Mouse (Mus musculus) macrophage (primary cell): ENCODE data around the gene Adgrf5. TPM values are rescaled to one million over a fixed set of nuclear protein-coding genes. Genes with fewer than 3 reads are reported as not detected.
"Not testable (repeated sequence)": the region's sequence is repeated elsewhere in the genome, so short reads cannot be mapped to it uniquely, and the experiment has no call there.

Experiments
- H3K27ac ChIP-seq: fragments of 350-480 bp; formaldehyde crosslinking; 2 replicates; pipeline ENCODE4 v1.9.0; 2021
- H3K36me3 ChIP-seq: fragments of 350-480 bp; formaldehyde crosslinking; 2 replicates; pipeline ENCODE4 v1.9.0; 2021; ENCODE audit errors: inconsistent target
- H3K4me3 ChIP-seq: fragments of 350-480 bp; formaldehyde crosslinking; 2 replicates; pipeline ENCODE4 v1.9.0; 2021; ENCODE audit errors: inconsistent target
- H3K79me2 ChIP-seq: fragments of 350-480 bp; formaldehyde crosslinking; 2 replicates; pipeline ENCODE4 v1.9.0; 2021; ENCODE audit errors: inconsistent target
- WGBS: methylation state at CpG from one replicate; pipeline ENCODE4 v1.1.7; 2026; ENCODE audit warnings: inconsistent platforms; ENCODE audit not compliant: missing documents; 5-methylcytosine and 5-hydroxymethylcytosine counted together
- polyA plus RNA-seq: library from polyadenylated mRNA; stranded (reverse); fragments of 250-400 nt; gene quantifications from 3 replicates; pipeline ENCODE4 v1.2.4, GENCODE M21; 2018; ENCODE audit warnings: inconsistent platforms

The Adgrf5 gene
- polyA plus RNA-seq, 1 experiment from 2014 or later, result 0.07 TPM

DNA sequence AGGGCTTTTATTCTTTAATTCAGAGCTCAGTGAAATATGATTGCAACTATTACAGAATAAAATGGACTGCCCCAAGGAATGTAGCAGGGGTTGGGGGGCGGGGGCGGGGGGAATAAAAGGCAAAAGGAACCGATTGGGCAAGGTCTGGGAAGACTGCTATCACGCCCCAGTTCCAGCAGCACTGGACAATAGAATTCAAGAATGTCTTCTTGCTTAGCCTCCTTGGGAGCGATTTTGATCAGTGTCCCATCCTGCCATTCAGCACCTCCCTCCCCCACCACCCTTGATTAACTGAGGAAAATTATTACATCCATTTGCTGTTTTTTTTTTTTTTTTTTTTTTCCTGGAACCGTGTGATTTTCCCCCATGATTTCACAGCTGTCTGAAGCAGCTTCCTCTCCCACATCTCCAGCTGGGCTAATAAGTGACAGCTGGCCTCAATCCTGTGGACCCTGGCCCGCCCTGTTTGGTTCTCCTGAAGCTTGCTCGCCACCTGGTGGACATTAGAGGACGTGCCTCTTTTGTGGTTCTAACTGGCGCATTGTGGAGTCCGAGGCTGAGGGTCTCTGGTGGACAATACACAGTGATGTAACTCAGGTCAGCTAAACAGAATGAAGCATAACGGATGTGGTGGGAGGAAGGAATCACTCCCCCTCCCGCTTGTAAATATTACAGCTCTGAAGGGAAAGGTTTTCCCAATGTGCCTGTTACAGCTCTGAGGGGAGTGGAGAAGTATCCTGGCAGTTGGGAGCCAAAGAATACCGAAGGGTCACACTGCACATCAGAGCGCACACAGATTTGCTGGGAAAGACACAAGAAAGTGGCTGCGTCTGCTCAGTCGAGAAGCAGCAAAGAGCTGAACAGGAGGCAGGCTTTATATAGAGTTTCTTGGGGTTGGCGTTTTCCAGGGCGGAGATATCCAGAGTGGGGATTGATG, 100.3 kb downstream of the Adgrf5 start:
- 40% methylated on average over 18 of the region's 19 CpGs for WGBS
- H3K36me3 ChIP-seq, result no peaks in the 10 kb centered on the region
- no peak overlapping the region for H3K27ac ChIP-seq
- H3K4me3 ChIP-seq, result no peak overlapping the region
- H3K79me2 ChIP-seq, result no peaks in the 10 kb centered on the region

DNA sequence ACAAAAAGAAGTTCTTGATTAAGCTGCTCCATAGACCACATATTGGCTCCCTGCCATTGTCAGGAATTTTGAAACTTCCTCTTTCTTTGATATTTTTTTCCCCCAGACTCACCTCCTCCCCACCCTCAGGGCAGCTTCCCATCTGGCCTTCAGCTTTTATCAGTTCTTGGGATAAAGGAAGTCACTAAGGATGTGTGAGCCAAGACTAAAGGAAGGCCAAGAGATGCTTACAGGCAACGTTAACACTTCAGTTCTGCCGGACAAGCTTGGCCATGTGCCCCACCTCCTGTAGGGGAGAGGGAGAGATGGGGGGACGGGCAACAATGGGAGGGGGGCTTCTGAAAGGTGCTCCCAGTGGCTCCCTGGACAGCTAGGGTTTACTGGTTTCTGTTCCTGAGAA, 109.8 kb downstream of the Adgrf5 start:
- no peak overlapping the region for H3K4me3 ChIP-seq
- H3K79me2 ChIP-seq, result no peaks in the 10 kb centered on the region
- H3K27ac ChIP-seq, result no peak overlapping the region
- no peaks in the 10 kb centered on the region for H3K36me3 ChIP-seq
- WGBS, result 23% methylated on average over 3 of the region's 3 CpGs

DNA sequence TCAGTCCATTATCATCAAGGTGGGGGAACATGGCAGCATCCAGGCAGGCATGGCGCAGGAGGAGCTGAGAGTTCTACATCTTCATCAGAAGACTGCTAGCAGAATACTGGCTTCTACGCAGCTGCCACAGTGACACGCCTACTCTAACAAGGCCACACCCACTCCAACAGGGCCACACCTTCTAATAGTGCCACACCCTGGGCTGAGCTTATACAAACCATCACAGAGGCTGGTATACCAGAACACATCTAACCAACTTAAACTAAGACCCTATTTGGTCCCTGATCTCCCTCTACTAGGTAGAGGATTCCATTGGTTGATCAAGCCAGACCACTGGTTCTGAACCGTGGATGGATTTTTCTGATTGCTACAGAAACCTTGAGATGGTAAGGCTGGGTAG, 112.3 kb downstream of the Adgrf5 start:
- WGBS, result 85% methylated on average over 4 of the region's 4 CpGs
- no peak overlapping the region for H3K27ac ChIP-seq
- H3K4me3 ChIP-seq, result no peak overlapping the region
- H3K79me2 ChIP-seq, result no peaks in the 10 kb centered on the region
- no peaks in the 10 kb centered on the region for H3K36me3 ChIP-seq

DNA sequence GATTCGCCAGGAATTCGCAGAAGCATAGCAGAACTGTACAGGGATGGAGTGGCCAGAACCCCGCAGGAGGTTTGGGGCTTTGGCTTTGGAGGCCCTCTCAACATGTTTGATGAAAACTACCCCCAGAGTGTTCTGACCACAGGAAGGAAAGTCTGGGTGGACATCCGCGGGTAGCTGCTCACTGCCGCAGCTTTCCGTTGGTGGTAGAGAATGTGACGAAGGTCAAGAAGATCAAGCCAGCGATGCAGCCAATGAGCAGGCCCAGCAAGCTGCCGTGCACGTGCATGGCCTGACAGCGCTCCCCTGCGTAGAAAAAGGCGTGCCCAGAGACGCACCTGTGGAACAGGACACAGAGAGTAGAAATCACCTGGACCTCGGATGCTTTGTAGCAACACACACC, 114.5 kb downstream of the Adgrf5 start:
- Histone ChIP-seq H3K36me3 (no peaks in the 10 kb centered on the region), H3K4me3 (no peak overlapping the region), H3K79me2 (no peaks in the 10 kb centered on the region), H3K27ac (no peak overlapping the region)
- 91% methylated on average over 16 of the region's 16 CpGs for WGBS

DNA sequence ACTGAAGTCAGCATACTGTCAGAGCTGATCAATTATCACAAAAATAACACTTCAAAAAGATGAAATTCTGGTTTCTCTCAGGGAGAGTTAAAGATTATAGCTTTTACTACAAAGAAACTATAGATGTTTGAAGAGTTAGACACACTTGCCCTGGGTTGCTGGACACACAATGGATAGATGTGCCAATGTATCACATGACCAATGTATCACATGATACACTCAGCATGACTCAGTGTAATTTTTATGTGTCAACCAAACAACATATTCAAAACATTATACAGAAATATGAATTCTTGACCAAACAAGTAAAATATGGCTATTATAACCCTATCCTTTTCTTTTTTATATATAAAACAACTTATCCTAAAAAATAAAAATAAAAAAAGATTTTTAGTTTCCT, 117.4 kb downstream of the Adgrf5 start:
- Histone ChIP-seq H3K4me3 (no peak overlapping the region), H3K36me3 (no peaks in the 10 kb centered on the region), H3K79me2 (no peaks in the 10 kb centered on the region), H3K27ac (no peak overlapping the region)

DNA sequence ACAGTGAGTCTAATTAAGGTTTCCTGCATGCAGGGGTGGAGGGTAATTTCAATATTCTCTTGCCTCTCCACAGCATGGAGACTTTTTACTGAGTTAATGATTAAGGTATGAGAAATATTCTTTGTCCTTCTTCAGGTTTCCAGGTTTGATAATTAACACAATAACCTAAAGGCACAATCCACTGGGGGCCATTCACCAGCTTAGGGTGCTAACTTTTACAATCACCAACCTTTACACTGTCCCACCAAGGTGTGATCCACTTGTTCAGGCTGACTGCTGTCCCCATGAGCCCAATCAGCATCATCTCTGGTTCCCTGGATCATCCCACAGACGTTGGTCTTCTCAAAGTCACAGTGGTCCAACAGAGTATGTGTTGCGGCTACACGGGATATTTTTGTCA, 125.7 kb downstream of the Adgrf5 start:
- 91% methylated on average over 3 of the region's 3 CpGs for WGBS
- Histone ChIP-seq H3K79me2 (no peaks in the 10 kb centered on the region), H3K36me3 (no peaks in the 10 kb centered on the region), H3K27ac (no peak overlapping the region), H3K4me3 (no peak overlapping the region)

DNA sequence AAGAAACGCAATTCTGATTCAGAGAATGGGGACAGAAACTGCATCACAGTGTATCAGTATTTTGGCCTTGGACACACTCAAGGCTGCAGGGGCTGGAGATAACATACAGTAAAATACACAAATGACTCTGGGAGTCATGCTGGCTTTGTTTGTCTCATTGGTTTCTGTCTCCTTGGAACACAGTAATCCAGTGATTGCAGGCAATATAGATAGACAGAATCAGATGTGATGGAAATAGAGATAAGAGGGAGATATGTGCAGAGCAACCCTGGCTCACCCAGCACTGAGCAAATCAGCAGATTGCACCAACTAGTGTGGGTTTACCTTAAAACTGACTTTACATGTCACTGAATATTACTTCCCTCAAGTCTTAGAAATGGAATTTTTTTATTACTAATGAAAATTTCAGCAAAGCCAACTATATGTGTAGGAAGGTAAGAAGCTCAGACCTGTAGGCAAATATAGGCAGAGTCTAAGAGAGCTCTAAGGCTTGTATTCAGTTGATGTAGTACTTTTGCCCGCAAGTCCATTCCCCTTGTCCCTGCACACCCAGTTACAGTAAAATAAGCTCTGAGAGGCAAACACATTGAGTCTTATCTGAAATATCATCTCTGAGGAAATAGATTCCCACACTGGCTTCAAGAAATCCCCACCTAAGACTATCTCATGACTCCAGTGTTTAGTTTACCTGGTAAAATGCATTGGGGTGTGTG, 128.3 kb downstream of the Adgrf5 start:
- Histone ChIP-seq H3K79me2 (no peaks in the 10 kb centered on the region), H3K36me3 (no peaks in the 10 kb centered on the region), H3K27ac (no peak overlapping the region), H3K4me3 (no peak overlapping the region)
- 100% methylated on average over 2 of the region's 2 CpGs for WGBS

DNA sequence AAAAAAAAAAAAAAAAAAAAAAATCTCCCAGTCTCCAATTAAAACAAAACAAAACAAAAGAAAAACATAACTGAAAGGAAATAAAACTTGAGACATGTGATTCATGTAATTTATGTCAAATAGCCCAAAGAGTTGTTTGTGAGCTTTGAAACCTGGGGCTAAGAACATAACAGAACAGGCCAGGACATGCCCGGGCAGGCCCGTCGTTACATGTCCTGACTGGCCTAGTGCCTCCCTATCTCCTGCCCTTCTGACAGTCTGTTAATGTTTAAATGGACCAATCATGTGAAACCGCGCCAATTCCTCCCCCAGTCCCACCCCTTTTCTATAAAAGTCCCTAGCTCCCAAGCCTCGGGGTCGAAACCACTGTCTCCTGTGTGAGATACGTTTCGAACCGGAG, 130.1 kb downstream of the Adgrf5 start:
- H3K27ac ChIP-seq, H3K79me2 ChIP-seq, H3K36me3 ChIP-seq, H3K4me3 ChIP-seq: not testable (repeated sequence)
- no CpG with 5 or more reads among the region's 10 CpGs for WGBS

DNA sequence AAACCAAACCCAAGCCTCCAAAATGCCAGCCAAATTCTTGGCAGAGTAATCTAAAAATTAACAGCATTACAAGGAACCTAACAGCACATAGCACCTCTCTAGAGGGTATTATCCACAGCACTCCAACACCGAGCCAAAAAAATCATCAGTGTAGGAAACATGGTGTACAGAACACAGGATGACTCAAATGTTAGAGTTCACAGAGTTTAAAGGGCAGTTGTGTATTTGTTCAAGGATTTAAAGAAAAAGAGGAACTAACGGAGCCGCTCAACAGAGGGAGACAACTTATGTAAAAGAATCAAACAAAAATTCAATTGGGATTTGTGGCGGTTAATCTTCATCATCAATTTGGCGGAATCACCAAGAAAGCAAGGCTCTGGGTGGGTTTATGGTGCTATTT, 135.3 kb downstream of the Adgrf5 start:
- Histone ChIP-seq H3K36me3 (no peaks in the 10 kb centered on the region), H3K27ac (no peak overlapping the region), H3K4me3 (no peak overlapping the region), H3K79me2 (no peaks in the 10 kb centered on the region)
- 42% methylated on average over 5 of the region's 5 CpGs for WGBS

DNA sequence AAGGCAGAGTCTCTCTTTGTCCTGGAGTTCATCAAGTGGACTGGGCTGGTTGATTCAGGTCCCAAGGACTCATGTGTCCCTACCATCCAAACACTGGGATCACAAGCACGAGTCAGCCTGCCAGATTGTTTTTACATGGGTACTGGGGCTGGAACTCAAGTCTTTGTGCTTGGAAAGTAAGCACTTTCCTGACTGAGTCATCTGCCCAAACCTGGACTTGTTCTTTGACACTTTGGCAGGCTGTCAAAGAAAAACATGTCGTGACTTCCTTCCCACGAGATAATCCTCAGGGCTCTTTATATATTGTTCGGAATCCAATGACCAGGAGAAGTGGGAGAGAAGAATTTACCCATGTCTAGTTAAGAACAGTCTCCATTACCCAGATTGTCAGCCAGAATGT, 137.3 kb downstream of the Adgrf5 start:
- Histone ChIP-seq H3K79me2 (no peaks in the 10 kb centered on the region), H3K36me3 (no peaks in the 10 kb centered on the region), H3K4me3 (no peak overlapping the region), H3K27ac (no peak overlapping the region)
- 61% methylated on average over 4 of the region's 4 CpGs for WGBS

DNA sequence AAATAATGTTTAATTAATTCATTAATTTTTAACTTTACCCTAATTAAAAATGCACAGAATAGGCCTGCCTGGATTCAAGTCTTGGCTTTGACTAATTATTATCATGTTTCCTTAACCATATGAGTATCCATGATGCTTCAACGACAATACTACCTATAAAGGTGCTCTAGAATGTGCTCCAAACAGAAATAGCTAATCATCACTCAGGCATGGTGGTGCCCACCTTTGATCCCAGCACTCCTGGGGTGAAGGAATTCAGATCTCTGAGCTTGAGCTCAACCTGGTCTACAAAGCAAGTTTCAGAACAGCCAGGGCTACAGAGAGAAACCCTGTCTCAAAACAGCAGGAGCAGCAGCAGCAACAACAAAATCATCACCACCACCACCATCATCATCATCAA, 140.3 kb downstream of the Adgrf5 start:
- 92% methylated on average over 1 of the region's 1 CpGs for WGBS
- Histone ChIP-seq H3K4me3 (no peak overlapping the region), H3K36me3 (no peaks in the 10 kb centered on the region), H3K27ac (no peak overlapping the region), H3K79me2 (no peaks in the 10 kb centered on the region)

DNA sequence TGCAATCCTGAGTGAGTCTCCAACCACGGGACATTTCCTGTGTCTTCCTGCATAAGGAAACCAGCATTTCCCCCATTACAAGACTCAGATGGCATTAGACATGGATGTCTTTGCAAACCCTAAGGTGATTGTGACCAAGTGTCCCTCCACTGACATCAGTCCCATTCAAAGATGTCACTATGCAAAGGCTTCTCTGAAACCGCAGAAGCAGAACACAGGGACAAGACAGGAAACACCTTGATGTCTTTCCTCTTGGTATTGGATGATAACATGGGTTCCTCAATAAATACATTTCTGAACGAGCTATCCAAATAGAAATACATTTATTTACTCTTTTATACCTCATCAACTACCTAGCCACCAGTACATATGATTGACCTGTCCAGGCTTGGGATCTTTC, 141.0 kb downstream of the Adgrf5 start:
- WGBS, result 15% methylated on average over 3 of the region's 3 CpGs
- Histone ChIP-seq H3K4me3 (no peak overlapping the region), H3K27ac (no peak overlapping the region), H3K36me3 (no peaks in the 10 kb centered on the region), H3K79me2 (no peaks in the 10 kb centered on the region)

DNA sequence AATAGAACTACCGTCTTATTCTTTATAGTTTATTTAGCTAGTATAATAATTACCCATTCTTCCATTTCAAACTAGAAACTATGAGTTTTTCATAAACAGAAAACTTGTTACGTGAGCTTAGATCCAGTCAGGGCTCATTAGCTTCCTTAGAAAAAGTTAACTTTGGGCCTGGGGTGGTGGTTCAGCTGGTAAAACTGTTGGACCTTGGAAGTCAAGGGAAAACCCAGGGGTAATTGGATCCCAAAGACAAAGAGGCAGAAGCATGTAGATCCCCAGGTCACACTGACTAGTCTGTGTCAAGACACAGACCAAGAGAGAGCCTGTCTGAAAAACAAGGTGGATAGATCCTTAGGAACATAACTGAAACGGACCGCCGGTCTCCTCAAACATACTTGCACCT, 141.4 kb downstream of the Adgrf5 start:
- H3K79me2 ChIP-seq, result no peaks in the 10 kb centered on the region
- H3K4me3 ChIP-seq, result no peak overlapping the region
- H3K27ac ChIP-seq, result no peak overlapping the region
- 95% methylated on average over 5 of the region's 5 CpGs for WGBS
- no peaks in the 10 kb centered on the region for H3K36me3 ChIP-seq

DNA sequence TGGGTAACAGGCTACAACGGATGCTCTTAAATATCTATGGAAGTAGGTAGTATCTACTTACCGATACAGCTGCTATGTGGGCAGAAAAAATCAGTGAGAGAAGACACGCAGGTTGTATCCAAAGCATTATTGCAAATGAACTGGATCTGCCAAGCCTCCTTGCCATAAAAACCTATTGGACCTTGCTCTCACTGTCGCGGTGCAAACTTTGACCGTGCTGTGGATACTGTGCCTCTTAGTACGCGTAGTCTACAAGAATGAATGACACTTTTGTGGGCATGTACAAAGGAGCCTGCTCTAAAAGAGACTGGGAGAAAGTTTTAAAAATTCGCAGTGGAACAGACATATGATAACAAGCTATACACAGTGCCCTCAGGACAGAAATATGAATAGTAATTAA, 142.3 kb downstream of the Adgrf5 start, which contains the start of gene Mep1a:
TSS of gene Mep1a (minus strand) at position 221 of the 400 bp plus-strand sequence.
- WGBS, result 96% methylated on average over 9 of the region's 9 CpGs
- H3K4me3 ChIP-seq, result no peak within 1 kb of the TSS

DNA sequence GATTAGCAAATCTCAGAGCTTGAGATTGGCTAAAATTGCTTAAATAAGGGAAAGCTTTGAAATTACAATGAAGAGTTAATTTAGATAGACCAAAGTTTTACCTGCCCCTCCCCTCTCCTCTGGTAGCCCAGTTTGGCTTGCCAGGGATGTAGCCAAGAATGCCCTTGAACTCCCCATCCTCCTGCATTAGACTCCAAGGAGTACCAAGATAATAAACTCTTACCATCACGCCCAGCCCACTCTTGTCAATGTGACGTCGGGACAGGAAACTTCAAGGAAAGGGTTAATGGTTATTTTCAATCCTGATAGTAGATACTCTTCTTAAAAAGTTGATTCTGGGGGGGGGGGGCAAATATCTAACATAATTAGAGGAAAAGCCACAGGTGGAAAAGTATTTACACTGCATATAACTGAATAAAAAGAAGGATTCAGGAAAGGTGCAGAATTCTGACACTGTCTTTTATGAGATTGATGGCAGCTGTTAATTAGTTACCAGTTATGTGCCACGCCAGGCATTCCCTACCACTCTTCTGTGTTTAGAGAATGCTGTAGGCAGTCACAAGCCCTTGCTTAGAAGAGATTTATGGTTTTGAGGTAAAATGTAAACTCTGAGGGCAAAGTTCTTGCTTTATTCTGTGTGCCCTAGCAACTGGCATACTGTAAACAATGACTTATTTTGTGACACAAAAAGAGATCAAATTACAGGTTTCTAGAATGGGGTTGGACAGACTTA, 143.8 kb downstream of the Adgrf5 start:
- 79% methylated on average over 4 of the region's 4 CpGs for WGBS
- H3K4me3 ChIP-seq, result no peak overlapping the region
- H3K27ac ChIP-seq, result no peak overlapping the region
- H3K36me3 ChIP-seq, result no peaks in the 10 kb centered on the region
- no peaks in the 10 kb centered on the region for H3K79me2 ChIP-seq

More for the DNA sequence above, 142.3 kb downstream of the Adgrf5 start, which contains the start of gene Mep1a:
- no peak within 1 kb of the TSS for H3K27ac ChIP-seq
- H3K36me3 ChIP-seq, result no peaks in the 10 kb centered on the region
- H3K79me2 ChIP-seq, result no peaks in the 10 kb centered on the region
